Mouse (Mus musculus): ENCODE measurements around the gene Ccdc186. TPM values are rescaled to one million over a fixed set of nuclear protein-coding genes. Genes with fewer than 3 reads are reported as not detected.
"Not testable (repeated sequence)": the region's sequence is repeated elsewhere in the genome, so short reads cannot be mapped to it uniquely, and the experiment has no call there.

The Ccdc186 gene
- total RNA-seq, 2 experiments from 2014 or later: 39.0 to 44.1 TPM

- intact Hi-C loops (cut with DNase I): no loop called here
- DNase-seq (ENCODE audit: extremely low spot score in 1 of 2, low spot score in 2 of 2): no peak
These were observed 59.3 kb downstream of the Ccdc186 start for GRCm38 (mm10) chr19:56762686-56763085.

DNA sequence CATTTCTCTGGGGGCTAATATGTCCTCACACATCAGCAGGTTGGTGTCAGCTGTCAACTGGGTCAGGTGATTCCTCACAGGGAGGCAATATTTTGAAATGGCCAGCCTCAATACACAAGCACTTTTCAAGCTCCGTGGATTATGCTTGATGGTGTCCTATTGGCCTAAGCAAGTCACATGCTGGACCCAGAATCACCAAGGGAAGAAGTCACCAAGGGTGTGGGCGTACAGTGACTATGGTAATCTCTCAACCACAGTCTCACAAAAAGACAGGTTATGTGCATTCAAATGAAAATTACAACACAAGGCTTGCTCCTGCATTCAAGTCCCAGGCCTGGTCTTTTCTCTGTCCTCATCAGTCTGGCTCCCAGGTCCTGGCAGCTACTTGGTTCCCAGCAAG, 60.3 kb downstream of the Ccdc186 start:
- intact Hi-C loops (cut with DNase I): no loop called here
- DNase-seq (ENCODE audit: extremely low spot score in 1 of 2, low spot score in 2 of 2): no peak

GRCm38 (mm10) chr19:56761096-56761495, 60.9 kb downstream of the Ccdc186 start:
- DNase-seq (ENCODE audit: extremely low spot score in 1 of 2, low spot score in 2 of 2): no peak
- intact Hi-C loops (cut with DNase I): no loop called here

DNA sequence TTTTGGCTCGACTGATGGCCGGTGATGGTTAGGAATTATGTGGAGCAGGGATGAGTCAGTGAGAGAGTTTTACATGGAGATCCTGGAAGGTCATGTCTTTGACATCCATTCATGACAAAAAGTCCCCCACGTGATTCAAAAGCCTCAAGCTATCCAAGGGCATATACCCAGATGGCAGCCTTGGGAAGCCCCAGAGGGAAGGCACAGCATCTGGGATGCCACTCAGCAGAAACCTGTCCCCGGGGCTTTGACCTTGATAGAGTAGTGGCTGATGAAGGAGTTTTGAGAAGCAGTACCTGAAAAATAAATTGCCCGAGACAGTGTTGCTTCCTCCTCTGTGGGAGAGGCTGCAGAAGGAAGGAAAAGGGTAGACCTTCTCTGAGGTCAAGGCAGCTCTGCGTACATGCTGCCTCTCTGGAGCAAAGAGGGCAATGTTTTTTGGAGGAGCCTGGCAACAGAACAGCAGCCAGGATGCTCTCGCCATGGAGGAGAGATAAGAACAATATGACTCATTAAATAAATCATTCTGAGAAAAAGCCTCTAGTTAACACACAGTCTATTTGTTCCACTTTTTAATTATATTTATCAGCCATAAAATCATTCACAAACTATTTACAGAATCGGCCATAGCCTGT, 61.6 kb downstream of the Ccdc186 start:
- DNase-seq (ENCODE audit: extremely low spot score in 1 of 2, low spot score in 2 of 2): no peak

DNA sequence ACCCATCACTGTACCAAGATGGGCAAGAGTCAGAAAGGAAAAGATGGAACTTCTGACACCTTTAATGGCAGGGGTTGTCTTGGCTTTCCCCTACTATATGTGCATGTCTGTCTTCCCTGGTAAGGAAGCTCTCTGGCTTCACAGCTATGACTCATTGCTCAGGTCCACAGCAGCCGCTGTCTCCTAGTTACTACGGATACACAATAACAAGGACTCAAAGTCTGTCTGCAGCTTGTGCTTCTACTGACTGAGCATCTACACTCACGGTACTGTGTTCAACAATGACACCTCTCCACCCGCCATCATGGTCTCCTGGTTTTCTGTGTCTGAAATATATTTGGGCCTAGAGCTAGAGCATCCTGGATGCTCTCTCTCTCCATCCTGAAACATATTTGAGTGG, 62.2 kb downstream of the Ccdc186 start:
- intact Hi-C loops (cut with DNase I): no loop called here
- DNase-seq (ENCODE audit: extremely low spot score in 1 of 2, low spot score in 2 of 2): no peak

More for the DNA sequence above, 61.6 kb downstream of the Ccdc186 start:
- intact Hi-C loops (cut with DNase I): no loop called here

DNA sequence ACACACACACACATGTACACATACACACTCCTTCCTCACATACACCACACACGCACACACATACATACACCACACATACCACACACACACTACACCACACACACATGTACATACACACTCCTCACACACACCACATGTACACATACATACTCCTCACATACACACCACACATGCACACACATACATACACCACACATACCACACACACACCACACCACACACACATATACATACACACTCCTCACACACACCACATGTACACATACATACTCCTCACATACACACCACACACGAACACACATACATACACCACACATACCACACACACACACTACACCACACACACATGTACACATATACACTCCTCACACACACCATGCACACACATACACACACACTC, 63.7 kb downstream of the Ccdc186 start:
- DNase-seq (ENCODE audit: extremely low spot score in 1 of 2, low spot score in 2 of 2): no peak
- intact Hi-C loops (cut with DNase I): no loop called here

DNA sequence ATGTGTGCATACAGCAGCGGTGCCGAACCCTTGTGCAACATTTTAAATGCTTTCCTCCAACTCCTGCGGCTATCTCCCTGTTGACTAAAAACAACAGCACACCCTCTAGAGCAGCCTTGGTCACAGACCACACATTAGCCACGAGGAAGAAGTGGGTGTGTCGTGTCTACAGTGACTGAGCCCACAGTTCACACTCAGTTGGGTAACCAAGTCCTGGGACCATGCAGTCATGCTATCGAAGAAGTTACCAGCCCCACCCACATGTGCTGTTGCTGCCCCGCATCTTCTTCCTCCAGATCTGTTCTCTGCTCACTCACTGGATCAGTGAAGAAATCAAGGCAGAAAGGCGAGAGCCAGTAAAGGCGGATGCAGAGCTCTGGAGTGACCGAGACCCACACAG, 65.6 kb downstream of the Ccdc186 start:
- DNase-seq (ENCODE audit: extremely low spot score in 1 of 2, low spot score in 2 of 2): no peak
- intact Hi-C loops (cut with DNase I): no loop called here

- DNase-seq (ENCODE audit: extremely low spot score in 1 of 2, low spot score in 2 of 2); intact Hi-C loops (cut with DNase I): not testable (repeated sequence)
These were observed 67.5 kb downstream of the Ccdc186 start for GRCm38 (mm10) chr19:56754456-56754855.

DNA sequence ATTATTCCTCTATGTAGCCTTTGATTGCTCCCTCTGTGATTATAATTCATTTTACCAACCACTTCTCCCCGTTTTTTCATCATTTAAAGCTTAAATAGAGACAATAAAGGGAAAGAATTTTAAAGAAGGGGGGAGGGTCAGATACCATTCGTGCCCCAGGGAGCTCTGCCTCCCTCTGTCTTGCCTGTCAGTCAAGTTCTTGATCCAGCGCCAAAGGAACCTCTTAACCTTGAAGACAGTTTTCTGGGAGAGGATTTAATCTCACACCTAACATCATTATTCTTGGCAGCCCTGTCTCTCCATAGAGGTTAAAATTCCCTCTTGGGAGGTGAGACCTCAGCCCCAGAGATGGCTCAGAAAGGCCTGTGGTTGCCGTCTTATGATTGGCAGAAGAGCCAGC, 71.3 kb downstream of the Ccdc186 start:
- no peak for DNase-seq (ENCODE audit: extremely low spot score in 1 of 2, low spot score in 2 of 2)
- intact Hi-C loops (cut with DNase I): no loop called here

DNA sequence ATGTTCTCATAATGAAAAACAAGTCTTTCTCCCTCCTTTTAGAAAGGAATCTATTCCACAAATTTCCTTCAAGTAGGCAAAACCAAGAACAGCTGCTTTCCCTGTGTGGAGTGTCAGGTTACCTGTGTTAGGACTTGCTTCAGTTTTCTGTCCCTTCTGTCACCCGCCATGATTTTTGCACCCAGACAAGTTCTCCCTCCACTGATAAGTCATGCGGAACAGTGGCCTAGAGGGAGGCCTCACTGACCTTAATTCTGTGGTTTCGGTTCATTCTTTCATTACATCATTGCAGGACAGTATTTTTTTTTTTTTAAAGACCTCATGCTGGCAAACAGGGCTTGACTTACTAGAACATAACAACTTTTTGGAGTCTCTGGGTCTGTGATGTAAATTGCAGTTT, 72.6 kb downstream of the Ccdc186 start:
- no peak for DNase-seq (ENCODE audit: extremely low spot score in 1 of 2, low spot score in 2 of 2)
- intact Hi-C loops (cut with DNase I): no loop called here

DNA sequence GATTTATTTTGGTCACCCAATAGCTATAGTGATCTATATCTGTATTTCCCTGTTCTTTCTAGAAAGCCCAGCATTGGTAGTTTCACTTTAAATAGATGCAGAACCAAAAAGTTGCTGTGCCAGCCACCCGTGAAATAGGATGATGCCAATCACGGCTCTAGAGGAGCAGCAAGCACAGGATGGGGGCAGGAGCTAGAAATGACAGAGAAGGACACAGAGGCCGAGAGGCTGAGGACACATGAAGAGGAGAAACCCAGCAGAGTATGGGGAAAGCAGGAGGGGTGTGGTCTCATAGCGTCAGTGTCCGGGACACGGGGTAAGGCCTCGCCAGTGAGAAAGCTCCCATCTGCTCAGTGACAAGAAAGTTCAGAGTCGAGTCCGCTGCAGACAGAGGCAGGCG, 74.1 kb downstream of the Ccdc186 start:
- intact Hi-C loops (cut with DNase I): no loop called here
- DNase-seq (ENCODE audit: extremely low spot score in 1 of 2, low spot score in 2 of 2): no peak

DNA sequence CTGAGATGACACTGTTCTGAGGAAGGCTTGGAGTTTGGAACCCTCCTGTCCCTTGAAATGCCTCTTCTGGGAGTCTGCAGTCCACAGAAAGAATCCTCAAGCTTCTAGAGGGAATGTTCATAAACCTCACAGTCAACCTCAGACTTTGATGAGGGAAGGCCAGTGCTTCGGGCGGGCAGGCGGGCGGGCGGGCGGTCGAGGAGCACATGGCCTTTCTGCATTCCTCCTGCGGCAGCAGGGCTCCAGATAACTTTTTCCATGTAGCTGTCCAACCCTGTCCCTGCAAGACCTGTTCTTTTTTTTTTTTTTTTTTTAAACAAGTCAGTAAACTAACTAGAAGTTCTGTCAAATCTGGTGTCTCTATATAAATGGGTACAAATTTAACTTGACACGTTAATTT, 75.4 kb downstream of the Ccdc186 start:
- no peak for DNase-seq (ENCODE audit: extremely low spot score in 1 of 2, low spot score in 2 of 2)
- intact Hi-C loops (cut with DNase I): no loop called here

- intact Hi-C loops (cut with DNase I): no loop called here
These were observed 76.5 kb downstream of the Ccdc186 start for GRCm38 (mm10) chr19:56745528-56745927.

DNA sequence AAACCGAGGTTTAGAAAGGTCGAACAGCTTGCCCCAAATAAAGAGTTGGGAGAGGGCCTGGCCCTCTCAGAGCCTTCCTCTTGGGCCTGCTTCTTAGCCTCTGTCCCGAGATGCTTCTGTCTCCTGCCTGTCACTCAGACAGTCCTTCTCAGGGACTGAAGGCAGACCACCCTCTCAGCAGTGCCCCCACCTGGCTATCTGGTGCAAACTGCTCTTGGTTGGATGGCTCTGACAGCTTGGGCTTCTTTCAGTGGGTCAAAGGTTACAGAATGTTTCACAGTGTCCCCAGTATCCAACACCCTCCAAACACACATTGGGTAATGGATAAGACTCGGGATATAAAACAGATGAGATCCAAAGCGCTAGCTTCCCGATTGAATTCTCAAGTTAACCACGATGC, 76.9 kb downstream of the Ccdc186 start:
- DNase-seq (ENCODE audit: extremely low spot score in 1 of 2, low spot score in 2 of 2): peak in 1 of 2 experiments; percentile 41
- intact Hi-C loops (cut with DNase I): no loop called here

More at GRCm38 (mm10) chr19:56745528-56745927, 76.5 kb downstream of the Ccdc186 start:
- no peak for DNase-seq (ENCODE audit: extremely low spot score in 1 of 2, low spot score in 2 of 2)

Other genes starting within 250 kb of the Ccdc186 start
- 10 to 100 TPM; 23.4 to 26.9 TPM for gene Adrb1, start 100.0 kb downstream of the Ccdc186 start, total RNA-seq (2021)
- under 1 TPM; 0.84 to 0.85 TPM for gene Tdrd1, start 4.0 kb upstream of the Ccdc186 start, total RNA-seq (2021)
- gene Vwa2, start 52.1 kb upstream of the Ccdc186 start, total RNA-seq (2021): under 1 TPM; 0.15 to 0.30 TPM
- gene Afap1l2, start 186.0 kb upstream of the Ccdc186 start, total RNA-seq (2021): 10 to 100 TPM; 13.2 to 14.5 TPM

Measured in left cerebral cortex, postnatal 10 days (tissue).